Mouse (Mus musculus) liver, embryonic 15.5 days (tissue): Measurements from ENCODE around the gene Alox5ap. TPM values are rescaled to one million over a fixed set of nuclear protein-coding genes. Genes with fewer than 3 reads are reported as not detected.

Experiments used
- ATAC-seq: fragments of 200-750 bp; cut with Nextera tagmentation; 2 replicates; pipeline ENCODE4 v1.8.0; 2017; ENCODE audit warnings: moderate number of reproducible peaks, mild to moderate bottlenecking, moderate library complexity; ENCODE audit not compliant: insufficient read depth
- H3K27ac ChIP-seq: fragments of 300-500 bp; sonication (generic); replicated peaks from 2 replicates; pipeline ENCODE4 v1.5.1; 2015; ENCODE audit warnings: mild to moderate bottlenecking, inconsistent platforms
- H3K27me3 ChIP-seq: fragments of 300-500 bp; sonication (generic); 2 replicates; pipeline ENCODE4 v1.6.1; 2015; ENCODE audit warnings: mild to moderate bottlenecking, inconsistent platforms
- H3K36me3 ChIP-seq: fragments of 300-500 bp; sonication (generic); replicated peaks from 2 replicates; pipeline ENCODE4 v1.6.1; 2015; ENCODE audit warnings: moderate library complexity, mild to moderate bottlenecking, inconsistent platforms
- H3K4me1 ChIP-seq: fragments of 300-500 bp; sonication (generic); replicated peaks from 2 replicates; pipeline ENCODE4 v1.6.1; 2015; ENCODE audit warnings: inconsistent platforms
- H3K4me2 ChIP-seq: fragments of 300-500 bp; sonication (generic); 2 replicates; pipeline ENCODE4 v1.6.1; 2015; ENCODE audit warnings: moderate library complexity, mild to moderate bottlenecking, inconsistent platforms
- H3K4me3 ChIP-seq: fragments of 300-500 bp; sonication (generic); replicated peaks from 2 replicates; pipeline ENCODE4 v1.5.1; 2015; ENCODE audit warnings: mild to moderate bottlenecking, inconsistent platforms
- H3K9ac ChIP-seq: fragments of 300-500 bp; sonication (generic); 2 replicates; pipeline ENCODE4 v1.6.1; 2015; ENCODE audit warnings: moderate library complexity, mild to moderate bottlenecking, inconsistent platforms
- H3K9me3 ChIP-seq: fragments of 300-500 bp; sonication (generic); replicated peaks from 2 replicates; pipeline ENCODE4 v1.6.1; 2016; ENCODE audit warnings: inconsistent platforms
- WGBS: fragments of 180-500 bp; shearing (Covaris S2); methylation state at CpG from one replicate; pipeline ENCODE4 v1.1.7; 2015; ENCODE audit warnings: mixed read lengths; ENCODE audit not compliant: insufficient replicate concordance; 5-methylcytosine and 5-hydroxymethylcytosine counted together
- microRNA-seq: library from miRNA; unstranded; fragments of <30 nt; microRNA quantifications from one replicate; pipeline ENCODE4, GENCODE M21; 2016
- polyA plus RNA-seq: library from polyadenylated mRNA; unstranded; fragments of >200 nt; fragmentation: Nextera tagmentation; extraction: Ambion mirVana; gene quantifications from 2 replicates; pipeline ENCODE4 v1.2.1, GENCODE M21; 2015

Gene Alox5ap
- polyA plus RNA-seq, 1 experiment from 2014 or later, result 48.4 TPM

DNA sequence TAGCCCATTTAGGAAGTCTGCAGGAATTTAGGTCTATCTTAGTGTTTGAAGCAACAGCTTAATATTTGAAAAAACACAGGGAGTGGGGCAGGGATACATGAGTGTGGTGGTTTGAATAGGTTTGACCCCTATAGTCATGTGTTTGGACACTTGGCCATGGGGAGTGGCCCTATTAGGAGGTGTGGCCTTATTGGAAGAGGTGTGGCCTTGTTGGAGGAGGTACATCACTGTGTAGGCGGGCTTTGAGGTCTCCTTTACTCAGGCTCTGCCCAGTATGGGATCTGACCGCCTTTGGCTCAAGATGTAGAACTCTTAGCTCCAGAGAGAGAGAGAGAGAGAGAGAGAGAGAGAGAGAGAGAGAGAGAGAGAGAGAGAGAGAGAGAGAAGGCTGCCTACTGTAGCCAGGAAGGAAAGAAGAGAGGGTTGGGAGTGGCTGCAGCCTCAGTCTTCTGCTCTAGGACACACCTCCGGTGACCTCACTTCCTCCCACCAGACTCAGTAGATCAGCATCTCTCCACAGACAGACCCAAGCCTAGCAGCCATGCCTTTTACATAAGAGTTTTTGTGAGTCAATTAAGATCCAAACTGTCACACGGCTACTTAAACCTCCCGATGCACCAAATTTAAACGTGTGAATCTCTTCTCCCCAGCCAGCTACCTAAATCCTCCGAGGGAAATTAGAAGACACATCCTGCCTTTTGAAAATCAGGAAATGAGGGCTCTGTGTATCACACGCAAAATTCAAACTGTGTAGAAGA is 69.6 kb downstream of the Alox5ap start:
- Histone ChIP-seq H3K27me3 (no peaks in the 10 kb centered on the region), H3K9me3 (no peaks in the 10 kb centered on the region), H3K36me3 (no peaks in the 10 kb centered on the region), H3K9ac (no peak overlapping the region), H3K27ac (no peak overlapping the region), H3K4me1 (peaks cover 24% of the 10 kb centered on the region), H3K4me2 (no peak overlapping the region), H3K4me3 (no peak overlapping the region)
- WGBS, result 73% methylated on average over 8 of the region's 8 CpGs
- ATAC-seq, result no peak

DNA sequence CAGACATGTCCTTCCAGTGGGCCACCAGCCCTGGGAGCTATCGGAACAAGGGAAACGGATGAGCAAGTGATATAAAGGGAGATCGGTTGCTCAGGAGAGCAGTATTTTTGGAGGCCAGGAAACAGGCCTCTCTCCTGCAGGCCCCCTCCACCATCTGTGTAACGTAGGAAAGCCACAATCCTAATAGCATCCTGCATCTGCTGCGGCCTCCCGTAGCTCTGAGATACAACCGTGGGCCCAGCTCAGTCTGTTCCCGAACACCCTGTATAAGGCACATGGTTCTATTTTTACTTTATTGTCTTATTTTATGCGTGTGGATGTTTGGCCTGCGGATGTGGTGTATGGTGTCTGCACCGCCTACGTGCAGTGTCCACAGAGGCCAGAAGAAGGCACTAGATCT is 70.4 kb downstream of the Alox5ap start:
- Histone ChIP-seq H3K27ac (no peak overlapping the region), H3K27me3 (no peaks in the 10 kb centered on the region), H3K4me3 (no peak overlapping the region), H3K9me3 (no peaks in the 10 kb centered on the region), H3K9ac (no peak overlapping the region), H3K36me3 (no peaks in the 10 kb centered on the region), H3K4me1 (peaks cover 19% of the 10 kb centered on the region), H3K4me2 (no peak overlapping the region)
- WGBS, result 69% methylated on average over 12 of the region's 12 CpGs
- no peak for ATAC-seq

DNA sequence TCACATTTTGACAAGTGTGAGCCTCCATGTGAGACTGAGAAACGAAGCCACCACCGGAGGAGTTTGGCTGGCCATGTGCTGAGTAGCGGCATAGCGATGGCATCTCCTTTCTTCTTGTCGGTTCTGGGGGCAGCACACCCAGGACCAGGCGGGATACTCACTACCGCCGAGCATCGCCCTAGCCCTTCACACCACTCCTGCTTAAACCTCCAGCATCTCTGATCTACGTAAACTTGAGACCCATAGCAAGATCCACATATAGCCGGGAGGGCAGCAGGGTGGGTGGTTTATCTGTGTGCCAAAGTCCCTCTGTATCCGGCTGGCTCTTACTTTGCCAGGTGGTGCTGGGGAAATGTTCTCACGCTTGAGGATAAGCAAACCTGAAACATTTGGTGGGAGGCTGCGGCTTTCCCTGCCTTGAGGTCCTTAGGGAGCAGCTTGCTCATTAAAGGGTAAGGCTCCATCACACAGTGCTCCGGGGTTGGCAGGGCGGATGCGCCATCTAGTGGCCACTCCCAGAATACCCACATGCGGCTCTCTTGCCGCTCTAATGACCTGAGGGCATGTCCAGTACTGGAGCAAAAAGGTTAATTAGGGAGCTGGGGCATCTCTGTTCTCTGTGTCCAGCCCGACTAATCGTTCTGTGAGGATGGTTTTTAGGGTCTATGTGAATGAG is 71.1 kb downstream of the Alox5ap start:
- Histone ChIP-seq H3K27ac (no peak overlapping the region), H3K9ac (no peak overlapping the region), H3K36me3 (no peaks in the 10 kb centered on the region), H3K4me2 (no peak overlapping the region), H3K4me3 (no peak overlapping the region), H3K4me1 (peaks cover 19% of the 10 kb centered on the region), H3K27me3 (no peaks in the 10 kb centered on the region), H3K9me3 (no peaks in the 10 kb centered on the region)
- 45% methylated on average over 21 of the region's 21 CpGs for WGBS
- peak; percentile 56; the same call in 1 of the 2 replicates for ATAC-seq

DNA sequence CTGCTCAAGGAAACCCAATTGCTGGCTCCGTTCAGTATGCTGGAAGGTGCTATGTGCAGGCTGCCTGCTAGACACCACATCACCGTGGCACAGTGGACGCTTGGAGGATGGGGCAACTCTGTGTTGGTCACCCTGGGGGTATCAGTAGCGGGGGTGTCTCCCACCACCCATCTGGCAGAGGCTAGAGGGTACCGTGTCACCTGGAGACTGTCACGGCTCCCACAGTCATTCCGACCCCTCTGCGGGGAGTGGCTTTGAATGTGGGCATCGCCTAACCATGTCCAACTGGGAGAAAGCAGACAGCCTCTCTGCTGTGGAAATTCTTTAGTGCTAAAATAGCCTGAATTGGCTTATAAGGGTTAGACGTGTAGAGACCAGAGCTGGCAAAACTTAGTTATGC is 72.6 kb downstream of the Alox5ap start:
- ATAC-seq, result no peak

More for the DNA sequence above, 72.6 kb downstream of the Alox5ap start:
- WGBS, result 75% methylated on average over 10 of the region's 10 CpGs
- Histone ChIP-seq H3K4me3 (no peak overlapping the region), H3K4me2 (no peak overlapping the region), H3K9me3 (no peaks in the 10 kb centered on the region), H3K36me3 (no peaks in the 10 kb centered on the region), H3K4me1 (peaks cover 17% of the 10 kb centered on the region; the same call in 1 of the 2 replicates), H3K9ac (no peak overlapping the region), H3K27me3 (no peaks in the 10 kb centered on the region), H3K27ac (no peak overlapping the region)

Small RNA genes within 50 kb of the gene (microRNA-seq; reads per million reads assigned to microRNA genes)
- gene Gm24105, result not detected

Other genes with a start within 250 kb of the Alox5ap start
- gene Uspl1, start 80.4 kb upstream of the Alox5ap start, polyA plus RNA-seq, result 17.7 and 18.2 TPM in 2 replicates
- gene Hmgb1, start 80.3 kb upstream of the Alox5ap start, polyA plus RNA-seq, result 381 and 440 TPM in 2 replicates
- 0.22 TPM in 2 replicates for gene Medag, start 147.0 kb downstream of the Alox5ap start, polyA plus RNA-seq
- 0.17 TPM in 1 of 2 replicates, not detected in the other for gene Tex26, start 174.9 kb downstream of the Alox5ap start, polyA plus RNA-seq